Mouse (Mus musculus) urinary bladder, postnatal 10 days (tissue): Measurements from ENCODE around the gene Gm42517.

Experiments used
- DNase-seq: peaks from one replicate; pipeline ENCODE4 v3.0.0; 2022; ENCODE audit warnings: low spot score

Gene Gm42517

DNA sequence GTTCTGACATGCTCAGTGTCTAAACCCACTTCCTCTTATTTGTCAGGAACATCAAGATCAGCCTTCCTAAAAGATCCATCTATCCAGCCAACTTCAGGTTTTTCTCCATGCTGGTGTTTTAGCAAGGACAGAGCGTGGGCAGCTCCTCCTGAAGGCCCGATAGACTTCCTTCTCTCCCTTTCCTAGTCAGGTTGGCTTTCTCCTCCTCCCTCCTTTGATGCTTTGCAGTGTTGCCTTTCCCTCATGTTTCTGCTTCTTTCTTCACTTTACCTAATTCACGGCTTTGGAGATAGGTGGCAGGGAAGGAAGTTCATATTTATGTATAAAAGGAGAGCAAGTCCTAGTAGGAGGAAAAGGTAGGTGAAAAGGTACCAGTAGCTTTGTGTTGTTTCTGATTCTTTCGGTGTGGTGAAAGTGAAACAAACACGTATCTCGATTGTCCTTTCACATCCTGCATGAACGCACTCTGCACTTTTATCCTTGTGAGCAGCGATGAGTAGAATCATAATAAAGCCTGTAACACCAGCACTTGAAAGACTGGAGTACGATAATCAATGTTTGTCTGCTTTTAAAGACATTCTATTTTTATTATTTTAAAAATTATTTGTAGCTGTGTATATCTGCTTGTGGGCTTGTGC, 18.1 kb downstream of the Gm42517 start:
- no peak for DNase-seq

- no peak for DNase-seq
Observed at GRCm38 (mm10) chr5:108347843-108348242, 19.9 kb downstream of the Gm42517 start.

DNA sequence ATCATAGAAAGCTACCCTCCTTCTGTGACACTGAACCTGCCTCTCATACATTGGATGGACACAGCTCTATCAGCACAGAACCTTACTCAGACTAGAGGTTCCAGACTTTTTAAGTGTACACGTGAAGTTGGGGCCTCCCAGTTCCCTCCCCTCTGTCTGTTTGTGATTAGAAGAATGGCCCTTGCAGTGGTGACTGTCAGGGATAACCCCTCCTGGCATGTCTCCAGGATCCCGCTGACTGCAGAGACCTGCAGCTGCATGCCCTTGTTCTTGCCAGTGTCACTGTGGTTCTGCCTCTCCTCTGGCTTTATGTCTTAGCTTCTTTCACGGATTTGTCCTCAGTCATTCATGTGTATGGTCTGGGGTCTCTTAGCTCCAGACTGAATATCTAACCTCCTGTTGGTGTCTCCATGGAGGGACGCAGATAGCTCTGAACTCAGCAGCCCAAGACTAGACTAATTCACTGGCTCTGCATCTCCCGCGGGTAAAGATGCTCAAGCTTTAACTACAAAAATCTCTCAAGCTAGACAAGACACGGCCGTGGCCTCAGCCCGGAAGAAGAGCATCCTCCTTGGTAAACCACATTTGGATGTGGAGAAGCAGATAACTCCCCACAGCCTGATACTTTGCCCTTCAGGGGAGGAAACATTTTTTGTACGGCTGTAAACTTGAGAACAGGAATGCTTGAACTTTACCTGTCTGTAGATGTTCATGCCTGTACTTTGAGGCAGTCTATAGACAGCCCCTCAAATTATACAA, 22.2 kb downstream of the Gm42517 start:
- no peak for DNase-seq

DNA sequence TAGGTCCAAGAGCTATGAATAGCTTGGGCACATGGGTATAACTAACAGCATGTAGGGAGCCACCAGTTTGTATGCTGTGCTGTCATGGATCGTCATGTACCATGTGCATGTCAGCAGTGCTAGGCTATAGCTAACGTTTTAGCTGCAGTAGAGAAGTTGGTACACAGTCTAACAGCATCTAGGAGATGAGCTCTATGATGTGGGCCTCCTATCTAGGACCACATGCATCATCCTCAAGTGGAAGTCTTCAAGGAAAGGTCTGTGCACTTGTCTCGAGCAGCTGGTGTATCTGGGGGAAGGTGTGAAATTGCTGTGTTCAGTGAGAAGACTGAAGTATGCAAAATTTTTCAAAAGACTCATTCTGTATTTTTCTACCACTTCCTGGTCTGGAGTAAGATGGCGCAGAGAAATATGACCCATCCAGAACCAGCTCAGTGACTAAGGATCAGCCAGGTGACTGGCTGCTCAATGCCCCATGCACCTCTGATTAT, 24.0 kb downstream of the Gm42517 start:
- DNase-seq = no peak

GRCm38 (mm10) chr5:108338049-108338448, 29.7 kb downstream of the Gm42517 start:
- no peak for DNase-seq

GRCm38 (mm10) chr5:108337385-108337784, 30.3 kb downstream of the Gm42517 start:
- DNase-seq = no peak

- DNase-seq = no peak
Observed at GRCm38 (mm10) chr5:108331051-108331450, 36.7 kb downstream of the Gm42517 start.
